Comparison of ENCODE assay signal across 8 mouse cellular contexts in genomic region chr8:22398142-22398951, GRCm38 (mm10). TPM values are rescaled to one million over a fixed set of nuclear protein-coding genes. Genes with fewer than 3 reads are reported as not detected.
DNase-seq lines count a peak whose midpoint lies in the region; ATAC-seq and TF ChIP-seq lines count a peak whose summit lies in the region.

TSS of gene Slc25a15 (minus strand) at chr8:22398597.

- under 1% methylated on average over 59 of the region's 77 CpGs for WGBS in forebrain, embryonic 11.5 days
- under 1% methylated on average over 42 of the region's 77 CpGs for WGBS in heart, postnatal 0 days
- WGBS in neural tube, embryonic 15.5 days = under 1% methylated on average over 70 of the region's 77 CpGs

- DNase-seq in c-Kit-positive CD71-positive TER-119-negative erythroid progenitor cells, embryonic 14.5 days (ENCODE audit: low read depth) = peak; percentile 68
- DNase-seq in forebrain, embryonic 11.5 days (ENCODE audit: low spot score) = peak; percentile 96
- peak; percentile 84 for DNase-seq in heart, postnatal 0 days (ENCODE audit: low spot score)
- peak; percentile 93 to 96 for DNase-seq in kidney, postnatal 4 days
- peak; percentile 87 to 89 for DNase-seq in lung, adult 18-20 months
- peak; percentile 83 for DNase-seq in testis, postnatal 14 days (ENCODE audit: low spot score)

- H3K9me3 ChIP-seq in E14TG2a.4 (ENCODE audit: low read length) = no peaks in the 10 kb centered on the region
- H3K9me3 ChIP-seq in forebrain, embryonic 11.5 days (ENCODE audit: control insufficient read depth, low read length) = no peaks in the 10 kb centered on the region
- H3K9me3 ChIP-seq in heart, postnatal 0 days (replicated peaks; ENCODE audit: control insufficient read depth, low read length) = no peaks in the 10 kb centered on the region
- H3K9me3 ChIP-seq in neural tube, embryonic 15.5 days (replicated peaks) = no peaks in the 10 kb centered on the region

- H3K36me3 ChIP-seq in E14TG2a.4 (ENCODE audit: insufficient read depth, low read length) = peaks cover 24% of the 10 kb centered on the region
- H3K36me3 ChIP-seq in forebrain, embryonic 11.5 days (ENCODE audit: control insufficient read depth, insufficient read depth, low read length) = no peaks in the 10 kb centered on the region
- no peaks in the 10 kb centered on the region for H3K36me3 ChIP-seq in heart, postnatal 0 days (replicated peaks; ENCODE audit: control insufficient read depth, insufficient read depth, low read length)
- H3K36me3 ChIP-seq in neural tube, embryonic 15.5 days = peaks cover 4% of the 10 kb centered on the region; the same call in 1 of the 2 replicates

- peaks cover 31% of the 10 kb centered on the region for H3K4me1 ChIP-seq in E14TG2a.4 (replicated peaks; ENCODE audit: low read depth, low read length)
- no peaks in the 10 kb centered on the region for H3K4me1 ChIP-seq in forebrain, embryonic 11.5 days (replicated peaks; ENCODE audit: control insufficient read depth, insufficient read depth, low read length)
- H3K4me1 ChIP-seq in heart, postnatal 0 days (ENCODE audit: control insufficient read depth, insufficient read depth) = peaks cover 6% of the 10 kb centered on the region; the same call in 1 of the 2 replicates
- H3K4me1 ChIP-seq in neural tube, embryonic 15.5 days = peaks cover 17% of the 10 kb centered on the region

- TF ChIP-seq EP300 in heart, postnatal 0 days (IDR thresholded peaks at IDR 0.05; ENCODE audit: low read depth) = no peak

- peak within 1 kb of the TSS; percentile 92 for H3K4me3 ChIP-seq in E14TG2a.4 (replicated peaks; ENCODE audit: low read length)
- H3K4me3 ChIP-seq in forebrain, embryonic 11.5 days (ENCODE audit: low read depth, low read length) = peak within 1 kb of the TSS; percentile 73
- peak within 1 kb of the TSS; percentile 71 for H3K4me3 ChIP-seq in heart, postnatal 0 days (ENCODE audit: low read depth, low read length)
- peak within 1 kb of the TSS; percentile 82 for H3K4me3 ChIP-seq in neural tube, embryonic 15.5 days (replicated peaks)

- TF ChIP-seq CTCF in E14TG2a.4 (conservative IDR thresholded peaks at IDR 0.05; ENCODE audit: low read length) = no peak
- no peak for TF ChIP-seq CTCF in heart, postnatal 0 days (IDR thresholded peaks at IDR 0.05; ENCODE audit: low read depth)

- H3K27me3 ChIP-seq in E14TG2a.4 (ENCODE audit: insufficient read depth, low read length) = no peaks in the 10 kb centered on the region
- H3K27me3 ChIP-seq in forebrain, embryonic 11.5 days (ENCODE audit: control insufficient read depth, insufficient read depth, low read length) = no peaks in the 10 kb centered on the region
- H3K27me3 ChIP-seq in heart, postnatal 0 days (ENCODE audit: control insufficient read depth, insufficient read depth, low read length) = no peaks in the 10 kb centered on the region
- H3K27me3 ChIP-seq in neural tube, embryonic 15.5 days (replicated peaks) = no peaks in the 10 kb centered on the region

- peak within 1 kb of the TSS; percentile 31 for H3K27ac ChIP-seq in forebrain, embryonic 11.5 days (ENCODE audit: low read depth, low read length)
- H3K27ac ChIP-seq in heart, postnatal 0 days (ENCODE audit: low read depth) = peak within 1 kb of the TSS; percentile 79
- peak within 1 kb of the TSS; percentile 93 for H3K27ac ChIP-seq in neural tube, embryonic 15.5 days (replicated peaks)

- peak within 1 kb of the TSS; percentile 88 for H3K4me2 ChIP-seq in forebrain, embryonic 11.5 days (ENCODE audit: low read depth, low read length, severe bottlenecking)
- peak within 1 kb of the TSS; percentile 90 for H3K4me2 ChIP-seq in heart, postnatal 0 days (ENCODE audit: low read depth, low read length)
- peak within 1 kb of the TSS; percentile 85 for H3K4me2 ChIP-seq in neural tube, embryonic 15.5 days

- ATAC-seq in forebrain, embryonic 11.5 days (replicated peaks; ENCODE audit: low FRiP score) = peak; percentile 92
- ATAC-seq in heart, postnatal 0 days (ENCODE audit: insufficient read depth, low read depth) = peak; percentile 94
- peak; percentile 95 for ATAC-seq in neural tube, embryonic 15.5 days (ENCODE audit: low FRiP score)

- peak within 1 kb of the TSS; percentile 76 for H3K9ac ChIP-seq in forebrain, embryonic 11.5 days (ENCODE audit: low read length)
- peak within 1 kb of the TSS; percentile 75 for H3K9ac ChIP-seq in heart, postnatal 0 days (replicated peaks; ENCODE audit: low read depth, low read length)
- peak within 1 kb of the TSS; percentile 84 for H3K9ac ChIP-seq in neural tube, embryonic 15.5 days (replicated peaks)

RNA-seq across cellular contexts. Expression of gene Slc25a15, which starts in this region (rescaled TPM):
- 17.4 and 18.2 TPM in 2 replicates for polyA plus RNA-seq in forebrain, embryonic 11.5 days (2014; fragmentation: Nextera tagmentation; extraction: Ambion mirVana)
- 7.9 and 8.3 TPM in 2 replicates for total RNA-seq in heart, postnatal 0 days (2014; rRNA removed; ENCODE audit: low replicate concordance)
- 9.7 and 10.8 TPM in 2 replicates for polyA plus RNA-seq in heart, postnatal 0 days (2015; fragmentation: Nextera tagmentation; extraction: Ambion mirVana)
- 7.6 and 11.9 TPM in 2 replicates for polyA plus RNA-seq in neural tube, embryonic 15.5 days (2015; fragmentation: Nextera tagmentation; extraction: Ambion mirVana)

Comparison
In these comparisons a context has a peak if more than half of its experiments do, and no peak if none do; other contexts are left out.
1. Peak in every context shown above with its lines: DNase-seq, ATAC-seq, H3K4me3 ChIP-seq and H3K27ac ChIP-seq.
2. H3K27ac ChIP-seq: peak in every context shown above with its lines; median percentile 93 in neural tube, embryonic 15.5 days; 79 in heart, postnatal 0 days; 31 in forebrain, embryonic 11.5 days.